Mouse (Mus musculus) brain, embryonic 14.5 days (tissue): Measurements from ENCODE around the gene Slc30a7.

Experiments
- CTCF ChIP-seq: fragments of 200-500 bp; IDR thresholded peaks from 2 replicates; pipeline ENCODE4 v1.5.1; 2012; ENCODE audit warnings: inconsistent platforms, mild to moderate bottlenecking, moderate library complexity, borderline replicate concordance; ENCODE audit not compliant: insufficient read depth, insufficient read length; ENCODE audit errors: extremely low read depth
- POLR2A ChIP-seq: fragments of 200-500 bp; IDR thresholded peaks from 2 replicates; pipeline ENCODE4 v1.6.1; 2012; ENCODE audit warnings: mild to moderate bottlenecking, inconsistent platforms, borderline replicate concordance; ENCODE audit not compliant: poor library complexity, insufficient read depth, insufficient read length, severe bottlenecking; ENCODE audit errors: extremely low read depth

DNA sequence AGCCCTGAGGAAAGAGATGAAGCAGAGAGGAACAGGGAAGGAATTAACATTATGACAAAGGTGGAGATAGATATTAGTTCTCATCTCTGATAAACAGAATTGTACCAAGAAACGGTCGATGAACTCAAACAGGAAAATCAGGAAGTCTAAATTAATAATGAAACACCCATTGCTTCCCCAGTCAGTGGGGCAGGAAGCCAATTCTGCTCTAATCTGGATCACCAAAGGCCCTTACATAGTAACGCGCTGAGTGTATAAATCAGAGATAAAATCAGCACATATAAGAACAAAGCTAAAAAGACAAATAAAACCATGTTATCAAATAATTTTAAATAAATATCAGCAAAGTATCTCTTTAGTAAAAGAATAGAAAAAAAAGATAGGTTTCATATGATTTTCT is 15.1 kb downstream of the Slc30a7 start:
- no peak for TF ChIP-seq CTCF
- TF ChIP-seq POLR2A: no peak
